ENCODE assay signal across 15 mouse cellular contexts in genomic region chr6:56844365-56844764, GRCm38 (mm10). TPM values are rescaled to one million over a fixed set of nuclear protein-coding genes. Genes with fewer than 3 reads are reported as not detected.
"Had no signal": no experiment of that assay in that cellular context is flagged by ENCODE, and none has a peak within 500 bp of the region (broad histone marks: within the 10 kb centered on the region; RNA-seq: fewer than 3 reads in every experiment).

No protein-coding gene starts in this region.

- H3K27me3 ChIP-seq: limb, embryonic 12.5 days; lung, embryonic 15.5 days; neural tube, embryonic 15.5 days had no signal

- ATAC-seq: inflammation-experienced regulatory T-cells, adult 6 months had no signal

- H3K9ac ChIP-seq: limb, embryonic 12.5 days; lung, embryonic 15.5 days; neural tube, embryonic 15.5 days had no signal

- H3K9me3 ChIP-seq: limb, embryonic 12.5 days; lung, embryonic 15.5 days; neural tube, embryonic 15.5 days had no signal

- H3K4me3 ChIP-seq: layer of hippocampus, adult 2 months; limb, embryonic 12.5 days; lung, embryonic 15.5 days; myocyte; neural tube, embryonic 15.5 days had no signal

- H3K4me1 ChIP-seq: limb, embryonic 12.5 days; lung, embryonic 15.5 days; neural tube, embryonic 15.5 days had no signal

- H3K4me2 ChIP-seq: limb, embryonic 12.5 days; lung, embryonic 15.5 days; neural tube, embryonic 15.5 days had no signal

- DNase-seq: kidney, adult 18-20 months; kidney, postnatal 10 days; kidney, postnatal 4 days; lung, postnatal 14 days; midbrain, embryonic 14.5 days; right cerebral cortex, adult 18-20 months; right cerebral cortex, postnatal 25 days; thymus, postnatal 36 days had no signal

- H3K27ac ChIP-seq: layer of hippocampus, adult 2 months; limb, embryonic 12.5 days; lung, embryonic 15.5 days; macrophage; neural tube, embryonic 15.5 days had no signal

- H3K36me3 ChIP-seq: neural tube, embryonic 15.5 days had no signal

RNA-seq across cellular contexts. Expression of gene Fkbp9, which starts 12.5 kb away (rescaled TPM):
- polyA plus RNA-seq: inflammation-experienced regulatory T-cells, adult 6 months had no signal
